Mouse (Mus musculus) small intestine, adult 2 months (tissue): ENCODE results near the gene Crtc3.

Source experiments
- CTCF ChIP-seq: fragments of 200-500 bp; IDR thresholded peaks from 2 replicates; pipeline ENCODE4 v1.5.1; 2012; ENCODE audit warnings: low read depth, mild to moderate bottlenecking, control low read depth, inconsistent platforms, low read length, moderate library complexity, mixed read lengths; ENCODE audit not compliant: insufficient replicate concordance, insufficient read length; ENCODE audit errors: extremely low read depth
- POLR2A ChIP-seq: fragments of 200-500 bp; IDR thresholded peaks from 2 replicates; pipeline ENCODE4 v1.6.1; 2012; ENCODE audit warnings: low read depth, mild to moderate bottlenecking, control low read depth, inconsistent platforms, low read length, moderate library complexity

- no peak for TF ChIP-seq CTCF
- TF ChIP-seq POLR2A, result no peak
These were observed 21.5 kb downstream of the Crtc3 start for GRCm38 (mm10) chr7:80667190-80667589.
